Mouse (Mus musculus) forebrain, embryonic 15.5 days (tissue): ENCODE data around the gene Vta1. TPM values are rescaled to one million over a fixed set of nuclear protein-coding genes. Genes with fewer than 3 reads are reported as not detected.

Experiments used
- ATAC-seq: fragments of 200-750 bp; cut with Nextera tagmentation; replicated peaks from 2 replicates; pipeline ENCODE4 v1.8.0; 2017; ENCODE audit warnings: mild to moderate bottlenecking, moderate TSS enrichment, moderate library complexity
- H3K27ac ChIP-seq: fragments of 300-500 bp; sonication (generic); replicated peaks from 2 replicates; pipeline ENCODE4 v1.5.1; 2015; ENCODE audit warnings: mild to moderate bottlenecking, inconsistent platforms
- H3K27me3 ChIP-seq: fragments of 300-500 bp; sonication (generic); 2 replicates; pipeline ENCODE4 v1.6.1; 2015; ENCODE audit warnings: inconsistent platforms
- H3K36me3 ChIP-seq: fragments of 300-500 bp; sonication (generic); 2 replicates; pipeline ENCODE4 v1.6.1; 2015; ENCODE audit warnings: mild to moderate bottlenecking, inconsistent platforms
- H3K4me1 ChIP-seq: fragments of 300-500 bp; sonication (generic); 2 replicates; pipeline ENCODE4 v1.6.1; 2015; ENCODE audit warnings: inconsistent platforms
- H3K4me2 ChIP-seq: fragments of 300-500 bp; sonication (generic); replicated peaks from 2 replicates; pipeline ENCODE4 v1.6.1; 2015; ENCODE audit warnings: mild to moderate bottlenecking, inconsistent platforms
- H3K4me3 ChIP-seq: fragments of 300-500 bp; sonication (generic); 2 replicates; pipeline ENCODE4 v1.5.1; 2015; ENCODE audit warnings: mild to moderate bottlenecking, inconsistent platforms
- H3K9ac ChIP-seq: fragments of 300-500 bp; sonication (generic); replicated peaks from 2 replicates; pipeline ENCODE4 v1.6.1; 2015; ENCODE audit warnings: mild to moderate bottlenecking, inconsistent platforms
- H3K9me3 ChIP-seq: fragments of 300-500 bp; sonication (generic); 2 replicates; pipeline ENCODE4 v1.6.1; 2016; ENCODE audit warnings: inconsistent platforms
- whole genome bisulfite sequencing: fragments of 180-500 bp; shearing (Covaris S2); methylation state at CpG from one replicate; pipeline ENCODE4 v1.1.7; 2015; ENCODE audit warnings: mixed read lengths; 5-methylcytosine and 5-hydroxymethylcytosine counted together
- polyA plus RNA-seq: library from polyadenylated mRNA; unstranded; fragments of >200 nt; fragmentation: Nextera tagmentation; extraction: Ambion mirVana; gene quantifications from 2 replicates; pipeline ENCODE4 v1.2.1, GENCODE M21; 2015

Gene Vta1
- 185 and 187 TPM in 2 replicates for polyA plus RNA-seq

- peak within 1 kb of the TSS; percentile 87 for H3K4me3 ChIP-seq
- peak within 1 kb of the TSS; percentile 58 for H3K4me2 ChIP-seq
- H3K36me3 ChIP-seq = no peaks in the 10 kb centered on the region
- H3K27ac ChIP-seq = peak within 1 kb of the TSS; percentile 74
- no peaks in the 10 kb centered on the region for H3K27me3 ChIP-seq
- H3K4me1 ChIP-seq = peaks cover 21% of the 10 kb centered on the region
- peak; percentile 97 for ATAC-seq
- peak within 1 kb of the TSS; percentile 81 for H3K9ac ChIP-seq
- H3K9me3 ChIP-seq = no peaks in the 10 kb centered on the region
- under 1% methylated on average over 50 of the region's 50 CpGs for WGBS
These were observed at the start of gene Vta1, which contains the start of gene Nmbr for GRCm38 (mm10) chr10:14705072-14706066. Gene Vta1, minus strand, starts transcription at chr10:14705560. Gene Nmbr, plus strand, starts transcription at chr10:14705591.

- ATAC-seq = peak; percentile 63; the same call in 1 of the 2 replicates
- Histone ChIP-seq H3K4me1 (no peaks in the 10 kb centered on the region), H3K27ac (no peak overlapping the region), H3K9ac (no peak overlapping the region), H3K36me3 (no peaks in the 10 kb centered on the region), H3K4me3 (no peak overlapping the region), H3K27me3 (no peaks in the 10 kb centered on the region), H3K4me2 (no peak overlapping the region), H3K9me3 (no peaks in the 10 kb centered on the region)
- WGBS = 12% methylated on average over 2 of the region's 2 CpGs
These were observed 28.9 kb upstream of the Vta1 start for GRCm38 (mm10) chr10:14734285-14734684.

- Histone ChIP-seq H3K9me3 (no peaks in the 10 kb centered on the region), H3K36me3 (no peaks in the 10 kb centered on the region), H3K27me3 (no peaks in the 10 kb centered on the region), H3K4me3 (no peak overlapping the region), H3K4me1 (no peaks in the 10 kb centered on the region), H3K9ac (no peak overlapping the region), H3K4me2 (no peak overlapping the region), H3K27ac (no peak overlapping the region)
- 67% methylated on average over 9 of the region's 9 CpGs for WGBS
- ATAC-seq = no peak
These were observed 20.3 kb upstream of the Vta1 start for GRCm38 (mm10) chr10:14725671-14726070.

- Histone ChIP-seq H3K9me3 (no peaks in the 10 kb centered on the region), H3K4me2 (no peak within 1 kb of the TSS), H3K9ac (no peak within 1 kb of the TSS), H3K36me3 (no peaks in the 10 kb centered on the region), H3K4me1 (no peaks in the 10 kb centered on the region), H3K27ac (no peak within 1 kb of the TSS), H3K27me3 (no peaks in the 10 kb centered on the region), H3K4me3 (no peak within 1 kb of the TSS)
- 42% methylated on average over 3 of the region's 3 CpGs for WGBS
- ATAC-seq = no peak
These were observed 12.8 kb upstream of the Vta1 start, which contains the start of gene Gje1 for GRCm38 (mm10) chr10:14718114-14718513. Gene Gje1, minus strand, starts transcription at chr10:14718214.

GRCm38 (mm10) chr10:14703830-14704420 lies 1.4 kb downstream of the Vta1 start:
- Histone ChIP-seq H3K4me1 (peaks cover 21% of the 10 kb centered on the region), H3K4me3 (peak overlapping the region; percentile 87), H3K27me3 (no peaks in the 10 kb centered on the region), H3K36me3 (0 out of 2 replicates have a peak, but pooled peaks cover 3% of the 10 kb centered on the region), H3K27ac (peak overlapping the region; percentile 24; the same call in 1 of the 2 replicates), H3K4me2 (peak overlapping the region; percentile 58), H3K9me3 (no peaks in the 10 kb centered on the region), H3K9ac (peak overlapping the region; percentile 81; the same call in 1 of the 2 replicates)
- no peak for ATAC-seq
- 29% methylated on average over 4 of the region's 4 CpGs for WGBS

DNA sequence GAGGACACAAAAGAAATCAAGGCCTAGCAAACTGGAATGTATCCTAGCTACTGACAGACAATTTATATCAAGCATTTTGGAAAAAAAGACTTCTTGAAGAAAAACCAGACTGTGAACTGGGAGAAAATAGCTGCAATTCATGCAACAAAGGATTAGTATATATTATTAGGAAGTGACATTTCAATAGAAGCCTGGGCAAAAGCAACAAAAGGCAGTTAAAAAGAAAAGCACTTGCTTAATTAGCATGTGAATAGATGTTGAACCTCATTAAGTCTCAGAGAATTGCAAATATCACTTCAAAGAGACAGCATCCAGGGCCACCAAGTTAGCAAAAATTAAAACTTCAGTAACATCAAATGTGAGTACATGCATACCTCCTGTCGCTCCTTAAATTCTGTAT lies 2.1 kb downstream of the Vta1 start:
- H3K9ac ChIP-seq = no peak overlapping the region
- 0 out of 2 replicates have a peak, but pooled peaks cover 3% of the 10 kb centered on the region for H3K36me3 ChIP-seq
- no peaks in the 10 kb centered on the region for H3K27me3 ChIP-seq
- no peaks in the 10 kb centered on the region for H3K9me3 ChIP-seq
- no peak for ATAC-seq
- peak overlapping the region; percentile 11 for H3K4me3 ChIP-seq
- H3K27ac ChIP-seq = peak overlapping the region; percentile 24; the same call in 1 of the 2 replicates
- peak overlapping the region; percentile 58 for H3K4me2 ChIP-seq
- WGBS = 30% methylated on average over 1 of the region's 1 CpGs
- H3K4me1 ChIP-seq = peaks cover 21% of the 10 kb centered on the region

GRCm38 (mm10) chr10:14690349-14690748 lies 15.0 kb downstream of the Vta1 start:
- H3K4me1 ChIP-seq = no peaks in the 10 kb centered on the region
- H3K36me3 ChIP-seq = peaks cover 11% of the 10 kb centered on the region
- WGBS = 37% methylated on average over 3 of the region's 3 CpGs
- no peak overlapping the region for H3K4me3 ChIP-seq
- H3K27ac ChIP-seq = no peak overlapping the region
- no peak for ATAC-seq
- H3K9ac ChIP-seq = no peak overlapping the region
- H3K9me3 ChIP-seq = no peaks in the 10 kb centered on the region
- H3K4me2 ChIP-seq = no peak overlapping the region
- no peaks in the 10 kb centered on the region for H3K27me3 ChIP-seq

DNA sequence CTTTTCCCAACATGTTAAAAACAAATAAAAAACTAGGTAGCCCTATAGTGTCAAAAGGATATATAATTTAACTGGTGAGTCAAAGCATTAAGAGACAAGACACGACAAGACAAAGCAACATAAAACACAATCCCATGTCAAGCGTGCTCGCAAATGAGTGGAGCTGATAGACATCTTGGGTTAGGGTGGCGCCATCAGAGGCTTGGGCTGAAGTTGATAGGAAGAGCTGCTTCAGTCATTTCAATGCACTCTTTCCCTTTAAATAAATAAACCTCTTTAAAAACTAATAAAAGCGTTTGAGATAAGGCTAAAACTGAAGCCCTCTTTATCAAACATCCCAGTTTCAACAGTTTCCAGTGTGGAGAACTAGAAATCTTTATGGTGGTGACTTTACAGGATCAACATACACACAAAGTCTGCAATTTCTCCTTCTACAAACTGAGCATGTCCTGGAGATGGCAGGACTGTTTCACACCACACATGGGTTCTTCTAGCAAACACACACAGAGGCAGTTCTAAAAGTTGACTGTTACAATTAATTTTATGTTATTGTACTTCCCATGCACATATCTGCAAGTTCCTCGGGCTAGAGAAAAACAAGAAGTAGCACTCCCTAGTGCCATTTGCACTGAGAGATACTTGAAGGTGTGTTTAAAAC lies 16.4 kb downstream of the Vta1 start:
- H3K9me3 ChIP-seq = no peaks in the 10 kb centered on the region

GRCm38 (mm10) chr10:14685663-14686062 lies 19.7 kb downstream of the Vta1 start:
- no peak for ATAC-seq
- no peak overlapping the region for H3K4me2 ChIP-seq
- 93% methylated on average over 1 of the region's 1 CpGs for WGBS

More for the DNA sequence above, 16.4 kb downstream of the Vta1 start:
- no peak overlapping the region for H3K9ac ChIP-seq
- H3K27ac ChIP-seq = no peak overlapping the region
- no peak overlapping the region for H3K4me3 ChIP-seq
- H3K4me1 ChIP-seq = no peaks in the 10 kb centered on the region
- peaks cover 11% of the 10 kb centered on the region for H3K36me3 ChIP-seq
- no peak for ATAC-seq
- H3K4me2 ChIP-seq = no peak overlapping the region
- WGBS = 95% methylated on average over 6 of the region's 6 CpGs
- H3K27me3 ChIP-seq = no peaks in the 10 kb centered on the region

DNA sequence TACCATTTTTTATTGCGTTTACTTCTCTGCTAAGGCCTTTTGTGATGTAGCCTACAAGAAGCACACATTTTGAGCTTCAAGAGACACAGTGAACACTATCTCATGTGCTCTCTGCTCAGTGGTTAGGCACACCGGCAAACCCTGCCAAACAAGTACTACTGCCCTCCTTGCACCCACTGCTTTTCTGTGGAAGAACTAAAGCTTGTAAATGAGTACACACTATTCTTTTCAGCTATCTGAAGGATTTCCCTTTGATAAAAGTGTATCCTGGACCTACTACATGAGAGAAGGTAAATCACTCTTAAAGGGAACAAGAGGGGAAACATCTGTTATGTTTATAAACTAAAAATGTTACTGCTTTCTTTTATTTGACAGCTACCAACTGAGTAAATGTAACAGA lies 39.2 kb downstream of the Vta1 start:
- Histone ChIP-seq H3K4me1 (no peaks in the 10 kb centered on the region), H3K27me3 (no peaks in the 10 kb centered on the region), H3K4me3 (no peak overlapping the region), H3K36me3 (peaks cover 26% of the 10 kb centered on the region), H3K27ac (no peak overlapping the region), H3K9me3 (no peaks in the 10 kb centered on the region), H3K4me2 (no peak overlapping the region), H3K9ac (no peak overlapping the region)
- ATAC-seq = no peak
- 90% methylated on average over 2 of the region's 2 CpGs for WGBS

More at GRCm38 (mm10) chr10:14685663-14686062, 19.7 kb downstream of the Vta1 start:
- no peaks in the 10 kb centered on the region for H3K4me1 ChIP-seq
- no peak overlapping the region for H3K4me3 ChIP-seq
- H3K27ac ChIP-seq = no peak overlapping the region
- H3K9ac ChIP-seq = no peak overlapping the region
- H3K27me3 ChIP-seq = no peaks in the 10 kb centered on the region
- H3K36me3 ChIP-seq = peaks cover 14% of the 10 kb centered on the region
- no peaks in the 10 kb centered on the region for H3K9me3 ChIP-seq

GRCm38 (mm10) chr10:14660875-14661274 lies 44.5 kb downstream of the Vta1 start:
- H3K36me3 ChIP-seq = peaks cover 26% of the 10 kb centered on the region
- 84% methylated on average over 2 of the region's 2 CpGs for WGBS
- ATAC-seq = no peak

More at GRCm38 (mm10) chr10:14660875-14661274, 44.5 kb downstream of the Vta1 start:
- Histone ChIP-seq H3K27me3 (no peaks in the 10 kb centered on the region), H3K27ac (no peak overlapping the region), H3K4me2 (no peak overlapping the region), H3K4me1 (no peaks in the 10 kb centered on the region), H3K9me3 (no peaks in the 10 kb centered on the region), H3K4me3 (no peak overlapping the region), H3K9ac (no peak overlapping the region)
